Mouse (Mus musculus) heart, adult 2 months (tissue): ENCODE results near the gene Barx1.

Experiments
- CTCF ChIP-seq: fragments of 200-600 bp; IDR thresholded peaks from 2 replicates; pipeline ENCODE4 v1.8.1; 2022; ENCODE audit warnings: antibody characterized with exemption, mild to moderate bottlenecking, moderate library complexity
- EP300 ChIP-seq: fragments of 200-500 bp; IDR thresholded peaks from 2 replicates; pipeline ENCODE4 v1.6.1; 2011; ENCODE audit warnings: low read depth, low read length, control low read depth; ENCODE audit not compliant: insufficient read depth
- POLR2A ChIP-seq: fragments of 200-500 bp; IDR thresholded peaks from 2 replicates; pipeline ENCODE4 v1.6.1; 2011; ENCODE audit warnings: mild to moderate bottlenecking, low read depth, low read length, control low read depth; ENCODE audit not compliant: insufficient read depth

DNA sequence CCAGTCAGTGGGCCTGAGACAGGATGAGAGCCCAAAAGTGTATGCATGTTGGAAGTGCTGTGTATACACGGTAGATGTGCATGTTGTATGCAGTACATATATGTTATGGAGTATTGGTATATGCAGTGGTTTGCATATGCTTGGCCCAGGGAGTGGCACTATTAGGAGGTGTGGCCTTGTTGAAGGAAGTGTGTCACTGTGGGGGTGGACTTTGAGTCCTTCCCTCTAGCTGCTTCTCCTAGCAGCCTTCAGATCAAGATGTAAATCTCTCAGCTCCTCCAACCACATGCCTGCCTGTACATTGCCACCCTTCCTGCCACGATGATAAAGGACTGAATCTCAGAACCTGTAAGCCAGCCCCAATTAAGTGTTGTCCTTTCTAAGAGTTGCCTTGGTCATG lies 49.9 kb downstream of the Barx1 start:
- TF ChIP-seq CTCF (no peak), EP300 (no peak), POLR2A (no peak)
